Mouse (Mus musculus) E14TG2a.4 (cell line): ENCODE results near the gene Chaf1a.
"Not testable (repeated sequence)": the region's sequence is repeated elsewhere in the genome, so short reads cannot be mapped to it uniquely, and the experiment has no call there.

Experiments used
- CTCF ChIP-seq: conservative IDR thresholded peaks from 2 replicates; pipeline ENCODE4 v1.5.1; 2014; ENCODE audit warnings: low read length
- NANOG ChIP-seq: IDR thresholded peaks from 2 replicates; pipeline ENCODE4 v1.6.1; 2014; ENCODE audit warnings: borderline replicate concordance, low read length, mixed read lengths
- POU5F1 ChIP-seq: IDR thresholded peaks from 2 replicates; pipeline ENCODE4 v1.6.1; 2014; ENCODE audit warnings: low read length, borderline replicate concordance

DNA sequence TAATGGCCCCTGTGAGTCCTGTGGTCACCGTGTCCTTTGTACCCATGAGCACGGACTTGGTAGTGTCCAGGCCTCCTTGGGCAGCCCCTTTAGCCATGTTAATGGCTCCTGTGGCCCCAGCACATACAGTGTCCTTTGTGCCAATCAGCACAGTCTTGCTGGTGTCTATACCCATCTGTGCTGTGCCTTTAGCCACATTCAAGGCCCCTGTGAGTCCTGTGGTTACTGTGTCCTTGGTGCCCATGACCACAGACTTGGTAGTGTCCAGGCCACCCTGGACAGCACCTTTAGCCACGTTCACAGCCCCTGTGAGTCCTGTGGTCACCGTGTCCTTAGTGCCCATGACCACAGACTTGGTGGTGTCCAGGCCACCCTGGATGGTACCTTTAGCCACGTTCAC is 64.6 kb downstream of the Chaf1a start:
- not testable (repeated sequence) for TF ChIP-seq CTCF, POU5F1, NANOG
